Mouse (Mus musculus): ENCODE results near the gene Tomm40l.

Gene Tomm40l

GRCm38 (mm10) chr1:171193911-171194830 is 28.1 kb downstream of the Tomm40l start:
- no peak for DNase-seq (ENCODE audit: low read depth, low spot score)

DNA sequence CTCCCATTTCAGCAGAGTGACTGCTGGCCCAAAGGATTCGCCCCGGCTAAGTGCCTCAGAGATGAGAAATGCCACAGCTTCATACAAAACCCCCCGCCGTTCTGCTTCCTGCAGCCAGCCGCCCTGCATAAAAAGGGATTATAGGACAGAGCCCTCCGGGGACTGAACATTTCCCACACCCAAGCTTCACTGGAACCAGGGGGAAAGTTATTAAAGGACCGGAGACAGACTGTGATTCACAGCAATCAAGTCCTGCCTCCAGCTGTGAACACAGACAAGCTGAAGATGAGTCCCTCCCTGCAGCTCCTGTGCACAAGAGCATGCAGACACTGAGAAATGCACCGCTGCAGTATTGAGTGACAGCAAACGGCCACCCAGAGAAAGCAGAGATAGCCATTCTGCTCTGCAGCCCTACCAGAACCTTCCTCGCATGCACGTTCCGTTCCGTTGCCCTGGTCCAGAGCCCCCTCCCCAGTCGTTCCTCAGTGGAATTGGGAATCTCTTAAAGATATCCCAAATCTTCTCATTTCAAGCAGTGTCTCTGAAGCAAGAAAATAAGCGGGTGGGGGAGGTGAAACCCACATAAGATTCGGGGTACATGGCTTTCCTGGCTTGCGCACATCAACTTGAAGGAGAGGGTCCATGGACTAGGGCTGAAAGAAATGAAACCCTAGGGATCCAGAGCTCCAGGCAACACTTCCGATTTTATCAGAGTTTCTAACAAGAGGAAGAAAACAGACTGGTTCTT is 29.0 kb downstream of the Tomm40l start:
- no peak for DNase-seq (ENCODE audit: low read depth, low spot score)

GRCm38 (mm10) chr1:171192283-171192682 is 30.0 kb downstream of the Tomm40l start:
- DNase-seq (ENCODE audit: low read depth, low spot score): no peak

DNA sequence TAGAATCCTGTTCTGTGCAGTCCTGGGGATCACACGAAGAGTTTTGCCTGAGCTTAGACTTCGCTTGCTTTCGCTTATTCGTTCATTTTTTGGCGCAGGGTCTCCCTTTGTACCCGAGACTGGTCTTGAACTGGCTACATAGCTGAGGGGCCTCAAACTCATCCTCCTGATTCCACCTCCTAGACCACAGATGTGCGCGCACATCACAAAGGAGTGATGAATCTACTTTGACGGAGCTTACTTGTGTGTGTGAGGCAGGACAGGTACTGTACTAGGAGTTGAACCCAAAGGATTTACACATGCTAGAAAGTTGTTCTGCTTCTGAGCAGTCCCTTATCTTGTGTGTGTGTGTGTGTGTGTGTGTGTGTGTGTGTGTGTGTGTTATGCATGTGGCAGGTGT is 31.5 kb downstream of the Tomm40l start:
- DNase-seq (ENCODE audit: low read depth, low spot score): no peak

- DNase-seq (ENCODE audit: low read depth, low spot score): peak; percentile 39
These were observed 32.7 kb downstream of the Tomm40l start for GRCm38 (mm10) chr1:171189476-171190114.

- peak; percentile 27 for DNase-seq (ENCODE audit: low read depth, low spot score)
These were observed 33.3 kb downstream of the Tomm40l start for GRCm38 (mm10) chr1:171189046-171189445.

GRCm38 (mm10) chr1:171187851-171188700 is 34.2 kb downstream of the Tomm40l start:
- DNase-seq (ENCODE audit: low read depth, low spot score): peak; percentile 37

- DNase-seq (ENCODE audit: low read depth, low spot score): no peak
These were observed 36.7 kb downstream of the Tomm40l start for GRCm38 (mm10) chr1:171185655-171186054.

- DNase-seq (ENCODE audit: low read depth, low spot score): no peak
These were observed 38.0 kb downstream of the Tomm40l start for GRCm38 (mm10) chr1:171184314-171184713.

DNA sequence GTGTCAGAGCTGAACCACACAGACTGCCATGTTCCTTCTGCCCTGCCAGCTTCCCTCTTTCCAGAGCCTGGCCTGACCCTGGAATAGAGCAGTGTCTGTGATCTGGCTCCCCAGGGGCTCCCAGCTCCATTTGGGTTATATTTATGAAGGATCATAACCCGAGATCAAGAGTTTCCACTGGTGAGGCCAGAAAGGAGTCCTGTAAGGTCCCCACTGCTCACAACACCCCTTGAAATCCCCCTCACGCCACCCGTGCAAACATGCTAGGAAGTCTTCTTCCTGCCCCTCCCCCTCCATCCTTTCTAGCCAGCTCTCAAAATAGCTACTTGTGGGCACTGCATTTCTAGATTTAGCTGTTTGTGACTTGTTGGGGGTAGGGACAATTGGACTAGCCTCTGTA is 38.7 kb downstream of the Tomm40l start:
- no peak for DNase-seq (ENCODE audit: low read depth, low spot score)

DNA sequence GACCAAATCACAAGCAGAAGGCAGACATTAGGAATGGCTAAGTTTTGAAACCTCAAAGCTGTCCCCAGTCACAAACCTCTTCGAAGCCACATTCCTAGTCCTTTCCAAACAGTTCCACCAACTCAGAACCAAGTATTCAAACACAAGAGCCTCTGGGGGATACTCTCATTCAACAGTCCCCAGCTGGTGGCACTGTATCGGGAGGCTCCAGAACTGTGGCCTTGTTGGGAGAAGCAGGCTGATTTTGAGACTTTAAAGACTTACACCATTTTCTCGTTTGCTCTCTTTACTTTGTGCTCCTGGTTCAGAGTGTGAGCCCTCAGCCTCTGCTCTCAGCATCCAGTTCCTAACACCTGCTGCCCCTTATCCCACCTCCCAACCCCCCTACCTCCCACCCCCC is 39.3 kb downstream of the Tomm40l start:
- DNase-seq (ENCODE audit: low read depth, low spot score): no peak

GRCm38 (mm10) chr1:171179487-171180171 is 42.7 kb downstream of the Tomm40l start:
- no peak for DNase-seq (ENCODE audit: low read depth, low spot score)

DNA sequence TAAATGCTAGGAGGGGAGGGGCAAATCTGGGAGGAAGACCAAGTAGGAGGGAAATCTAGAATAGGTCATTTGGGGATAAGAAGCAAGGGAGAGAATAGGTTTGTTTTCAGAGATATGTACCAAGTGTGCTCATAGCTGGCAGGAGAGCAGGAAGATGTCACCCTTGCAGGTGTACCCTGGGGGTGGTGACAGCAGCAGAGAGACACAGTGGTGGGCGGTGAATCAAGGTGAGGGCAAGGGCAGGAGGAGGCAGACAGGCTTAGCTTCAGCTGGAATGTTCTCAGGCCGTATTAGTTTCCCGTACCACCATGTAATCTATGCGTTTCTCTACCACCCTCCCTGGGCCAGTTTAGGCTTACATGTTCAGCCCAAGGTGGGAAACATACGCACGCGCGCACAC is 49.5 kb downstream of the Tomm40l start:
- DNase-seq (ENCODE audit: low read depth, low spot score): no peak

DNA sequence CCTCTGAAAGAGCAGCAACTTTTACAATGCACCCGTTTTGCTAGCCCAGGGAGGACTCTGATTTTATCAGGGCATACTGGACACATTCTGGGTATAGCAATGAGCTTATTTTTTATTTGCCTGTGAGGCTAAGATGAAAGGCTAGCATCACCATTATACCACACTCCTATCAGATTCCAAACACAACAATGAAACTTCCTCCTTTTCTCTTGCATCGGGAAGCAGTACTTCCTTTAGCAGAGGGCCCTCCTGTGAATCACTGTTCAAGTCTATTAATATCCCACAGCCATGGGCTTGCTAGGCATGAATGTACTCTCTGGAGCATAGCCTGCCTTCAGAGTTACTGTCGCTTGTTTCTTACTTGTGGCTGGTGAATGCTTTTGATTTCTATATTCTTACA is 51.2 kb downstream of the Tomm40l start:
- no peak for DNase-seq (ENCODE audit: low read depth, low spot score)

DNA sequence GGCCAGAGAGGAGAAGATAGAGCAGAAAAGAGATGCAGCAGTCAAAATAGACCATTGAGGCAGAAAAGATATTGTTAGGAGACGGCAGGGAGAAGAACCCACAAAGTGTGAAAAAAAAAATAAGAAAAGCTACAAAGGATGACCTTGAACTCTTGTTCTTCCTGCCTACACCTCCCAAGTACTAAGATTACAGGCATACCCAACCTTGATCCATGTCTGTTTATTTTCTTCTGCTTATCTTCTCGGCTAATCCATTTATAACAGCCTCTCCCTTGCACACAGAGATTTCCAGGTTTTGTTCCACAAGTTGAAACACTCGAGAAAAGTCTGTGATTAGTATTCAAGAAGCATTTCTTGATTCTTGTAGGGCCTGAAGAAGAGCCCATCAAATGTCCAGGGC is 52.4 kb downstream of the Tomm40l start:
- no peak for DNase-seq (ENCODE audit: low read depth, low spot score)

GRCm38 (mm10) chr1:171168906-171169305 is 53.4 kb downstream of the Tomm40l start:
- DNase-seq (ENCODE audit: low read depth, low spot score): no peak

All from ZHBTc4 (cell line).